Mouse (Mus musculus) liver, embryonic 13.5 days (tissue): ENCODE data around the gene Cbl. TPM values are rescaled to one million over a fixed set of nuclear protein-coding genes. Genes with fewer than 3 reads are reported as not detected.
A peak's percentile ranks its signal among the peaks of the same experiment; 100 is the strongest.

Source experiments
- ATAC-seq: fragments of 200-750 bp; cut with Nextera tagmentation; 2 replicates; pipeline ENCODE4 v1.8.0; 2017; ENCODE audit warnings: low read depth, mild to moderate bottlenecking, moderate number of reproducible peaks, moderate library complexity
- DNase-seq: peaks from one replicate; pipeline ENCODE4 v3.0.0; 2022
- H3K27ac ChIP-seq: fragments of 300-500 bp; sonication (generic); 2 replicates; pipeline ENCODE4 v1.5.1; 2015; ENCODE audit warnings: moderate library complexity, mild to moderate bottlenecking, inconsistent platforms
- H3K27me3 ChIP-seq: fragments of 300-500 bp; sonication (generic); 2 replicates; pipeline ENCODE4 v1.6.1; 2015; ENCODE audit warnings: mild to moderate bottlenecking, inconsistent platforms
- H3K36me3 ChIP-seq: fragments of 300-500 bp; sonication (generic); 2 replicates; pipeline ENCODE4 v1.6.1; 2015; ENCODE audit warnings: mild to moderate bottlenecking, inconsistent platforms
- H3K4me1 ChIP-seq: fragments of 300-500 bp; sonication (generic); replicated peaks from 2 replicates; pipeline ENCODE4 v1.6.1; 2015; ENCODE audit warnings: inconsistent platforms
- H3K4me2 ChIP-seq: fragments of 300-500 bp; sonication (generic); 2 replicates; pipeline ENCODE4 v1.6.1; 2015; ENCODE audit warnings: inconsistent platforms, mild to moderate bottlenecking, moderate library complexity
- H3K4me3 ChIP-seq: fragments of 300-500 bp; sonication (generic); replicated peaks from 2 replicates; pipeline ENCODE4 v1.5.1; 2015; ENCODE audit warnings: mild to moderate bottlenecking, inconsistent platforms
- H3K9ac ChIP-seq: fragments of 300-500 bp; sonication (generic); 2 replicates; pipeline ENCODE4 v1.6.1; 2015; ENCODE audit warnings: mild to moderate bottlenecking, inconsistent platforms
- H3K9me3 ChIP-seq: fragments of 300-500 bp; sonication (generic); replicated peaks from 2 replicates; pipeline ENCODE4 v1.6.1; 2016; ENCODE audit warnings: inconsistent platforms
- WGBS: fragments of 180-500 bp; shearing (Covaris S2); methylation state at CpG from one replicate; pipeline ENCODE4 v1.1.7; 2015; ENCODE audit not compliant: insufficient replicate concordance; 5-methylcytosine and 5-hydroxymethylcytosine counted together
- polyA plus RNA-seq: library from polyadenylated mRNA; unstranded; fragments of >200 nt; fragmentation: Nextera tagmentation; extraction: Ambion mirVana; gene quantifications from 2 replicates; pipeline ENCODE4 v1.2.1, GENCODE M21; 2015

Gene Cbl
- 5.7 and 7.2 TPM in 2 replicates for polyA plus RNA-seq

- no peaks in the 10 kb centered on the region for H3K9me3 ChIP-seq
- DNase-seq (peak; percentile 96), ATAC-seq (peak; percentile 90)
- H3K27ac ChIP-seq: peak within 1 kb of the TSS; percentile 89
- H3K27me3 ChIP-seq: no peaks in the 10 kb centered on the region
- peak within 1 kb of the TSS; percentile 94 for H3K4me2 ChIP-seq
- no peaks in the 10 kb centered on the region for H3K36me3 ChIP-seq
- peak within 1 kb of the TSS; percentile 96 for H3K9ac ChIP-seq
- peaks cover 55% of the 10 kb centered on the region for H3K4me1 ChIP-seq
- H3K4me3 ChIP-seq: peak within 1 kb of the TSS; percentile 91
- WGBS: under 1% methylated on average over 71 of the region's 76 CpGs
Measured at GRCm38 (mm10) chr9:44233802-44234478, at the start of gene Cbl. Gene Cbl, minus strand, starts transcription at chr9:44234049.

GRCm38 (mm10) chr9:44283183-44283582 is 49.3 kb upstream of the Cbl start:
- Histone ChIP-seq H3K4me2 (no peak overlapping the region), H3K4me3 (no peak overlapping the region), H3K9me3 (no peaks in the 10 kb centered on the region), H3K27me3 (0 out of 2 replicates have a peak, but pooled peaks cover 8% of the 10 kb centered on the region), H3K27ac (no peak overlapping the region), H3K4me1 (peaks cover 71% of the 10 kb centered on the region), H3K36me3 (peaks cover 67% of the 10 kb centered on the region), H3K9ac (no peak overlapping the region)
- ATAC-seq (no peak), DNase-seq (no peak)
- WGBS: 62% methylated on average over 5 of the region's 5 CpGs

GRCm38 (mm10) chr9:44269973-44270372 is 36.1 kb upstream of the Cbl start:
- 76% methylated on average over 4 of the region's 4 CpGs for WGBS
- H3K36me3 ChIP-seq: peaks cover 20% of the 10 kb centered on the region
- H3K9me3 ChIP-seq: peaks cover 4% of the 10 kb centered on the region; the same call in 1 of the 2 replicates
- H3K4me2 ChIP-seq: no peak overlapping the region
- no peak overlapping the region for H3K9ac ChIP-seq
- DNase-seq (no peak), ATAC-seq (no peak)
- H3K27me3 ChIP-seq: no peaks in the 10 kb centered on the region
- H3K4me3 ChIP-seq: no peak overlapping the region
- 0 out of 2 replicates have a peak overlapping the region, but pooled peaks have one; percentile 0 for H3K27ac ChIP-seq
- H3K4me1 ChIP-seq: peaks cover 25% of the 10 kb centered on the region

GRCm38 (mm10) chr9:44269077-44269476 is 35.2 kb upstream of the Cbl start:
- Histone ChIP-seq H3K36me3 (peaks cover 11% of the 10 kb centered on the region), H3K4me1 (peaks cover 25% of the 10 kb centered on the region), H3K4me3 (no peak overlapping the region), H3K9me3 (peaks cover 4% of the 10 kb centered on the region; the same call in 1 of the 2 replicates), H3K27ac (no peak overlapping the region; the same call in 1 of the 2 replicates), H3K4me2 (no peak overlapping the region), H3K9ac (no peak overlapping the region), H3K27me3 (no peaks in the 10 kb centered on the region; the same call in 1 of the 2 replicates)
- DNase-seq: no peak
- 69% methylated on average over 3 of the region's 3 CpGs for WGBS
- no peak for ATAC-seq

- peak within 1 kb of the TSS; percentile 89 for H3K9ac ChIP-seq
- no peak for DNase-seq
- H3K36me3 ChIP-seq: peaks cover 4% of the 10 kb centered on the region
- H3K4me1 ChIP-seq: peaks cover 25% of the 10 kb centered on the region
- peaks cover 4% of the 10 kb centered on the region; the same call in 1 of the 2 replicates for H3K9me3 ChIP-seq
- 17% methylated on average over 6 of the region's 6 CpGs for WGBS
- H3K27ac ChIP-seq: peak within 1 kb of the TSS; percentile 88
- no peaks in the 10 kb centered on the region; the same call in 1 of the 2 replicates for H3K27me3 ChIP-seq
- peak; percentile 67 for ATAC-seq
- peak within 1 kb of the TSS; percentile 95 for H3K4me2 ChIP-seq
- peak within 1 kb of the TSS; percentile 70 for H3K4me3 ChIP-seq
Measured at GRCm38 (mm10) chr9:44268432-44268831, 34.6 kb upstream of the Cbl start, which contains the start of gene Nlrx1. Gene Nlrx1, minus strand, starts transcription at chr9:44268599.

- Histone ChIP-seq H3K27me3 (no peaks in the 10 kb centered on the region; the same call in 1 of the 2 replicates), H3K27ac (peak overlapping the region; percentile 88), H3K9ac (peak overlapping the region; percentile 89), H3K4me2 (peak overlapping the region; percentile 95), H3K36me3 (peaks cover under 1% of the 10 kb centered on the region; the same call in 1 of the 2 replicates), H3K4me3 (peak overlapping the region; percentile 70), H3K9me3 (peaks cover 4% of the 10 kb centered on the region; the same call in 1 of the 2 replicates), H3K4me1 (peaks cover 25% of the 10 kb centered on the region)
- ATAC-seq: peak; percentile 86
- WGBS: 3% methylated on average over 28 of the region's 28 CpGs
- DNase-seq: peak; percentile 67
Measured at GRCm38 (mm10) chr9:44268027-44268360, 34.1 kb upstream of the Cbl start.

- H3K27me3 ChIP-seq: no peaks in the 10 kb centered on the region; the same call in 1 of the 2 replicates
- peak overlapping the region; percentile 95 for H3K4me2 ChIP-seq
- WGBS: 13% methylated on average over 23 of the region's 23 CpGs
- no peak for ATAC-seq
- no peaks in the 10 kb centered on the region for H3K36me3 ChIP-seq
- peak overlapping the region; percentile 89 for H3K9ac ChIP-seq
- DNase-seq: no peak
- H3K9me3 ChIP-seq: peaks cover 4% of the 10 kb centered on the region; the same call in 1 of the 2 replicates
- H3K4me3 ChIP-seq: peak overlapping the region; percentile 70
- H3K27ac ChIP-seq: peak overlapping the region; percentile 88
- H3K4me1 ChIP-seq: peaks cover 25% of the 10 kb centered on the region
Measured at GRCm38 (mm10) chr9:44267319-44268026, 33.6 kb upstream of the Cbl start.

- Histone ChIP-seq H3K4me2 (peak overlapping the region; percentile 95), H3K9me3 (peaks cover 4% of the 10 kb centered on the region; the same call in 1 of the 2 replicates), H3K27me3 (no peaks in the 10 kb centered on the region; the same call in 1 of the 2 replicates), H3K9ac (peak overlapping the region; percentile 89; the same call in 1 of the 2 replicates), H3K27ac (no peak overlapping the region), H3K4me3 (0 out of 2 replicates have a peak overlapping the region, but pooled peaks have one; percentile 70), H3K4me1 (peaks cover 25% of the 10 kb centered on the region), H3K36me3 (no peaks in the 10 kb centered on the region; the same call in 1 of the 2 replicates)
- ATAC-seq: no peak
- no peak for DNase-seq
- 71% methylated on average over 8 of the region's 8 CpGs for WGBS
Measured at GRCm38 (mm10) chr9:44266478-44267226, 32.8 kb upstream of the Cbl start.

GRCm38 (mm10) chr9:44261388-44261787 is 27.5 kb upstream of the Cbl start:
- Histone ChIP-seq H3K36me3 (no peaks in the 10 kb centered on the region; the same call in 1 of the 2 replicates), H3K9ac (no peak overlapping the region), H3K4me1 (no peaks in the 10 kb centered on the region), H3K9me3 (no peaks in the 10 kb centered on the region), H3K27ac (no peak overlapping the region), H3K4me3 (no peak overlapping the region), H3K4me2 (no peak overlapping the region), H3K27me3 (no peaks in the 10 kb centered on the region; the same call in 1 of the 2 replicates)
- no peak for ATAC-seq
- DNase-seq: no peak
- 75% methylated on average over 14 of the region's 14 CpGs for WGBS

GRCm38 (mm10) chr9:44259014-44259413 is 25.2 kb upstream of the Cbl start:
- 51% methylated on average over 10 of the region's 10 CpGs for WGBS
- no peaks in the 10 kb centered on the region for H3K9me3 ChIP-seq
- no peaks in the 10 kb centered on the region; the same call in 1 of the 2 replicates for H3K36me3 ChIP-seq
- no peak overlapping the region for H3K4me3 ChIP-seq
- no peak for DNase-seq
- no peaks in the 10 kb centered on the region for H3K27me3 ChIP-seq
- H3K27ac ChIP-seq: peak overlapping the region; percentile 60; the same call in 1 of the 2 replicates
- 0 out of 2 replicates have a peak, but pooled peaks cover 2% of the 10 kb centered on the region for H3K4me1 ChIP-seq
- H3K4me2 ChIP-seq: no peak overlapping the region
- no peak overlapping the region for H3K9ac ChIP-seq
- no peak for ATAC-seq
